Mouse (Mus musculus) cerebellum, postnatal 10 days (tissue): ENCODE measurements at regions not wholly inside any gene's neighbourhood (a gene's known extent, or its start where the extent isn't known, plus 50 kb on each side); places are given as distances from the start of the nearest gene placed in this dataset.

Source experiments
- DNase-seq, 2 experiments: peaks; one replicate each; pipeline ENCODE4 v3.0.0; 2021; ENCODE audit warnings: mixed read lengths in 2 of 2

GRCm38 (mm10) chr10:117431086-117431619 lies 51.3 kb upstream of the Cpsf6 start:
- DNase-seq: no peak

- no peak for DNase-seq
Measured at GRCm38 (mm10) chr10:117430224-117430884, 50.5 kb upstream of the Cpsf6 start.

- no peak for DNase-seq
Measured at GRCm38 (mm10) chr10:117429459-117430183, 49.8 kb upstream of the Cpsf6 start.
